Mouse (Mus musculus) frontal cortex, postnatal 25 days (tissue): ENCODE measurements at regions not wholly inside any gene's neighbourhood (a gene's known extent, or its start where the extent isn't known, plus 50 kb on each side); places are given as distances from the start of the nearest gene placed in this dataset.

Experiments used
- DNase-seq, 2 experiments: peaks; one replicate each; pipeline ENCODE4 v3.0.0; 2022; ENCODE audit warnings: low spot score in 2 of 2

- no peak for DNase-seq
Measured at GRCm38 (mm10) chr12:104567622-104568021, 94.5 kb upstream of the Gsc start.

- no peak for DNase-seq
Measured at GRCm38 (mm10) chr12:104562961-104563360, 89.8 kb upstream of the Gsc start.

GRCm38 (mm10) chr12:104560934-104561565, 87.9 kb upstream of the Gsc start:
- DNase-seq, result no peak

GRCm38 (mm10) chr12:104557761-104558160, 84.6 kb upstream of the Gsc start:
- peak; percentile 14 to 15 for DNase-seq

GRCm38 (mm10) chr12:104557307-104557706, 84.2 kb upstream of the Gsc start:
- DNase-seq, result no peak

- DNase-seq, result no peak
Measured at GRCm38 (mm10) chr12:104548586-104548985, 75.5 kb upstream of the Gsc start.

GRCm38 (mm10) chr12:104547561-104547960, 74.4 kb upstream of the Gsc start:
- DNase-seq, result no peak

GRCm38 (mm10) chr12:104545993-104546769, 73.1 kb upstream of the Gsc start:
- no peak for DNase-seq

GRCm38 (mm10) chr12:104539911-104540310, 66.8 kb upstream of the Gsc start:
- DNase-seq, result no peak

GRCm38 (mm10) chr12:104538436-104538835, 65.3 kb upstream of the Gsc start:
- DNase-seq, result no peak

GRCm38 (mm10) chr12:104531512-104532447, 58.6 kb upstream of the Gsc start:
- DNase-seq, result no peak

GRCm38 (mm10) chr12:104530586-104530985, 57.5 kb upstream of the Gsc start:
- no peak for DNase-seq
